Mouse (Mus musculus): ENCODE measurements at regions not wholly inside any gene's neighbourhood (a gene's known extent, or its start where the extent isn't known, plus 50 kb on each side); places are given as distances from the start of the nearest gene placed in this dataset.

DNA sequence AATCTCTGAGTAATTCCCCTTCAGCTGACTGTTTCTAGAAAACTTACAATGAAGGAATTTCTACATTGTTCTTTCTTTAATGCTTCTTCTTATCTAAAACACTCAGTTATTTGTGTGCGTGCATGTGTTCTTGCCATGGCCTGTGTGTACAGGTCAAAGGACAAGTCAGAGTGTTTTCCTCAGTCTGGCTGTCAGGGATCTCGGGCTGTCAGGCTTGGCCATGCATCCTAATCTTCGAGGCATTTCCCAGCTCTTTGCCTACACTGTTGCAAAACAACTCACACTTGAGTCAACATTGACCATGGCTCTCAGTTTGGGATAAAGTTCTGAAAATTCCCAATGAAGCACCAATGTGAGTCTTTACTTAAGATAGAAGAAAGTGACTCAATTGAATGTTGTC is 688.5 kb downstream of the Fat4 start:
- DNase-seq (ENCODE audit: low spot score): no peak

DNA sequence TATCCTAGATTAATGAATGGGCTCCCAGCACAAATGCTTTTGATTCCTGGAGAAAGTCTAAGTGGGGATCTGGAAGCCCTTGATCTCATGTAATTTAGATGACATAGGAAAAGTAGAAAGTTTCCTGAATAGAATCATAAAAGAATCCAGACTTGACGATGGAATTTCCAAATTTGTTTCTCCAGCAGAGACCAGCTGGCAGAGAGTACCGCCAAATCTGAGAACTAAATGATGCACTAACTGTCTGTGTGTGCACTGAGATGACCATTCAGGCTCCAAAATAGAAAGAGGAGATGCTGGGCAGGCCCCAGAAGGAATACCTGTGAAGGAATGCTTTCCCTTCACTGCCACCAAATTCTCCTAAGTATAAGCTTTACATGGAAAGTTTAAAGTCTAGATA is 704.6 kb downstream of the Fat4 start:
- no peak for DNase-seq (ENCODE audit: low spot score)

DNA sequence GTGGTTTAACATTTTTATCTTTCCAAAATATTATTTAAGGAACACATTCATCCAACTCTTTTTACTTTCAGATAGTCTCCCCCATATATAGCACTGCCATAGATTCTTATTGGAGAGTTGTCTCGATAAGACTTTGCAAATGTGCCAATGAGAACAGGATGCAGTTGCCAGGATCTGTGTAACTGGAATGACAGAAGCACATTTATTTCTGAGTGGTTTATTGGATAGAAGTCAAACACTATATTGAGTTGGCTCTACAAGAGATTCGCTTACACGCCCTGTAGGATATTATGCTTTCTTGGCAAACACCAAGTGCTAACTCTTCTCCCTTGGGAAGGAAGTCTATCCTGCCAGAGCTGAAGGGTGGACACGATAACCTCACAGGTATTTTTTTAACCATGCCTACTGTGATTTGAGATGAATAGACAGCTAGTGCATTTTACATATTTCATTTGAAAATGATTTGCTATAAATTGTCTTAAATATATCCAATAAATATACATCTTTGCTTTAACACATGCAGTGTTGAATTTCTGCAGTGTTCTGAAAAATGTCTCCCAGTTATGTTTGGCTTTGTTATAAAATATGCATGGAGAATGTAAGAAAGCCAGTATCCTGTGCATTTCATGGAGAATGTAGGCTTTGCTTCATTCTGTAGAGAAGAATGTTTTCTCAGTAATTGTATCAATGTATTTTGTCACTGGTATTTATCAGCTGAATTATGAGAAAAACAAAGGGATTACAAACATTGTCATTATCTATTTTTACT is 705.8 kb downstream of the Fat4 start:
- no peak for DNase-seq (ENCODE audit: low spot score)

DNA sequence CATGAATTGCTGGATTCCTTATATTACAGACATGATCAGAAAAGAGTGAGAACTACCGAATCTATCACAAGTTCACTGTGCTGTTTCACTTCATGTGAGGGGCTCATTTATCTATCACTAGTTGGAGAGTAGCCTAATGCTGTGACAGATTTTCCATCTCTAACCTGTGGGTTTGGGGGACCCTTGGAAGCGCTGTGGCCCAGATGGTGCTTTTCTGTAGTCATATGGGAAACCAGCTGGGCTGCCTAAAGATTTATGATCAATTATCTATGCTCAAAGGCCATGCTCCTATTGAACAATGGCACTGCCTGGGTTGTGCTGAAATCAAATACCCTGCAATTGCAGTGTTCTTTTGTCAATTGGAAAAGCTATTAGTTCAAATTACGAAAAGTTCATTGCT is 723.2 kb downstream of the Fat4 start:
- no peak for DNase-seq (ENCODE audit: low spot score)

DNA sequence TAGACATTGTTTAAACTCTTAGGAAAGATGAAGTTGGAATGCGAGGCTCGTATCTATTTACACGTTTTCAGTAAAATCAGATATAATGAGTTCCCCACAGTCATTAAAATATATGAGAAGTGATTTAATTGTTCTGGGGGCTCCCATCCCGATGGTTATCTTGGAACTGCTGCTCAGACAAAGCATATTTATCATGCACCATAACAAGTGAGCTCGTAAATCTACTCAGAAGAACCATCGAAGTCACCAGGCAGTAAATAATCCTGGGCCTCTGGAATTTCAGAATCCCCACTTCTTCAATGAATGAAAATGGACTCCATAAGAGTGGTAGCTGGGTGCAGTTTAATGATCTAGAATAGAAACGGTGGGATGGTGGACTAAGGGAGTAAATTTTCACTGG is 725.7 kb downstream of the Fat4 start:
- no peak for DNase-seq (ENCODE audit: low spot score)

DNA sequence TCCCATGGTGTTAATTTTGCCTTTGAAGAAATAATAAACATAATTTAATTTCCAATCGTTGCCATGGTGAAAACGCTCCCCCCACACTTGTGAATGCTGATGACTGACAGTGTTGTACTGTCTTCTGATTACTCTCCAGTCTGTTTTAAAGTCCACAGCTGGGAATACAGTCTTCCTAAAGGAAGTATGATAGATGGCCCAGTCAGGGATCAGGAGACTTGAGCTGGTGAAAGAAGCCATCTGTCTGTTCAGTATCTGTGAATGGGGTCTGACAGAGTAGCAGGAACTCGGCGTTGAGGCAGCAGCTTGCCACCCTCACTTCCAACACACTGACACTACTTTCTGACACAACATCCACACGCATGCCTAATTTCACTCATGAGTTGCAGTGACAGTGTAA is 751.2 kb downstream of the Fat4 start:
- DNase-seq (ENCODE audit: low spot score): no peak

DNA sequence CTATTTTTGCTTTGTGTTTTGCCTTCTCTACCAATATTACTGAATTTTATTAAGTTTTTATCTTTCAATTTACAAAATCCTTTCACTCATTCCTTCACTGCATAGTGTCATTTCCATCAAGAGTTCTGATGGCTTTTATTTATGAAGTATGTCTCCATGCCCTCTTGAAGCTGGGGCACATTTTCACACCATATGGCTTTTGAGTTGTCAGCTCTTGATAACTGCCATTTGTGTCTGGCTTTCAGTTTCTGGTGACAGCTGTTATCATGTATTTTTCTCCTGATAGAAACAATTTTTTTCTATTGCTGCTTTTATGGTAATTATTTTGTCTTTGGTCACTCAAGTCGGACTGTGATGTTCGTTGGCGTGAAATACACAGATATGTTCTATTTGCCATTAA is 756.5 kb downstream of the Fat4 start:
- no peak for DNase-seq (ENCODE audit: low spot score)

DNA sequence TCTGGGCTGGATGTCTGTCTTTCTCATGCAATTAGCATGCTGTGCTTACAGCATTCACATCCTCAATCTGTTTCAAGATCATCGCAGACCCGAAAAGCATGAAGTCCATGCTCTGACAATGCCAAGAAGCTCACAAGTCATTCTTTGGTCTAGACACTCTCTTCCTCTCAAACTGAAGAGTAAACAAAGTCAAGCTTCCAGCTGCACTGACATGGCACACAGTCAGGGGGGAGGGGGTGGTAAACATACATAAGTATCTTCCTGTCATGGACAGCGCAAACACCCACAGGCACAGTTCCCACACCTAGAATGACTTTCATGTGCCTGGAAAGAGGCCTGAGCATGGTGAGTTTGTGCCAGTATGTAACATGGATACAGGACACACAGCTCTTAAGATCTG is 780.1 kb downstream of the Fat4 start:
- DNase-seq (ENCODE audit: low spot score): no peak

DNA sequence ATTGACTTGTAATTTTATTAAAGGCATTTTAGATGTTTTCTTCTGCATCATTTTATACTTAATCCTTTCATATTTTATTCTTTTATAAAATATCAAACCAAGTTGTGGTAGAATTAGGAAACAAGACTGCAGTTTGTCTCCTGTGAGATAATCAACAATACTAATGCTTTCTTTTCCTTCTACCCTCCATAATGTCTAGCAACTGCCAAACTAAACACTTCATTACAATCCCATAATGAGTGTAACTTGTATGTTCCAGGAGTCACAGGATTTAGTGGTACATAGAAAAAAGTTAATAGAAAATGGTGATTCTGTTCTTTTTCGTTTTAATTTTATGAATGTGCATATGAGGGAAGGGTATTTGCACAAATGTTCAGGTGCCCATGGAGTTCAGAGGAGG is 782.4 kb downstream of the Fat4 start:
- no peak for DNase-seq (ENCODE audit: low spot score)

DNA sequence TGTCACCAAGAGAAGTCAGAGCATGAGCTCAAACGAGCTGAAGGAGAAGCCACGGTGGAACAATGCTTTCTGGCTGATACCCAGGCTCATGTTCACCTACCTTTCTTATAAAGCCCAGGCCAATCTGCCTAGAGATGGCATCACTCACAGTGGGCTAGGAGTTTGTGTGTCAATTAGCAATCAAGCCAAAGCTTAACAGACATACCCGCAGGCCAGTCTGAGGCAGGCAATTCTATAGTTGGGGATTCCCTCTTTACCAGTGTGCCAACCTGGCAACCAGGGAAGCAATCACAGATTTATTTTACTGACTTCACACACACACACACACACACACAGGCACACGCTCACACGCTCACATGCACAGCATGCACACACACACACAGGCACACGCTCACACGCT is 787.3 kb downstream of the Fat4 start:
- no peak for DNase-seq (ENCODE audit: low spot score)

DNA sequence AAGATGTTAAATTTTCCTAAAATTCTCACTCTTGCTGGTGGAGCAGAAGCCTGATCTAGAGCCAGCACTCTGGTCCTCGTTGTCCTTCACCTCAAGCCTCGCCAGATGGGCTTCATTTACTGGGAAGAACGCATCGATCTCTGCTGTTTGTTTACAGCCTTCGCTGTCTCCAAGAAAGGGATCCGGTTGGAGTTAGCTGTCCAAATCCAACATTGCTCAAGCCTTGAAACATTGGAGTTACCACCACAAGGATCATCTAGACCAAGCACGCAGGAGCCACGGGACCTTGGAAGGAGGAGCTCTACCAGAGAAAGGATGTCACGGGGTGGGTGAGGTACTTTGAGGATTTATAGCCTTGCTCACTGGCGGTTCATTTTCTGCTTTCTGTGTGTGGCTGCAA is 788.2 kb downstream of the Fat4 start:
- DNase-seq (ENCODE audit: low spot score): no peak

DNA sequence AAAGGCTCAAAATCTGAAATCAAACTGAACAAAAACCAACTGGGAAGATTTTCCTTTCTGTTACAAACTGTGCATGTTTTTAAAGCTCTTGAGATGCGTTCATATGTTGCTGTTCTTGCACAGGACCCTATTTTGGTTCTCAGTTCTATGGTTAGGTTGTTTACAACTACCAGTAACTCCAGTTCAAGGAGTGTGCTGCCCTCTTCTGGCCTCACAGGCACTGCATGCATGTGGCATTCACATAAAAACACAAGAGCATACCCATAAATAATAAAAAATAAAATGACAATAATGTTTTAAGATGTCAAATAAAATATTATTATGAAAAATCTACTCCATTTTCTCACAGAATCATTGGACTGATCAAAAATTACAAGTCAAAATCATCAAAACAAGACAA is 818.9 kb downstream of the Fat4 start:
- no peak for DNase-seq (ENCODE audit: low spot score)

DNA sequence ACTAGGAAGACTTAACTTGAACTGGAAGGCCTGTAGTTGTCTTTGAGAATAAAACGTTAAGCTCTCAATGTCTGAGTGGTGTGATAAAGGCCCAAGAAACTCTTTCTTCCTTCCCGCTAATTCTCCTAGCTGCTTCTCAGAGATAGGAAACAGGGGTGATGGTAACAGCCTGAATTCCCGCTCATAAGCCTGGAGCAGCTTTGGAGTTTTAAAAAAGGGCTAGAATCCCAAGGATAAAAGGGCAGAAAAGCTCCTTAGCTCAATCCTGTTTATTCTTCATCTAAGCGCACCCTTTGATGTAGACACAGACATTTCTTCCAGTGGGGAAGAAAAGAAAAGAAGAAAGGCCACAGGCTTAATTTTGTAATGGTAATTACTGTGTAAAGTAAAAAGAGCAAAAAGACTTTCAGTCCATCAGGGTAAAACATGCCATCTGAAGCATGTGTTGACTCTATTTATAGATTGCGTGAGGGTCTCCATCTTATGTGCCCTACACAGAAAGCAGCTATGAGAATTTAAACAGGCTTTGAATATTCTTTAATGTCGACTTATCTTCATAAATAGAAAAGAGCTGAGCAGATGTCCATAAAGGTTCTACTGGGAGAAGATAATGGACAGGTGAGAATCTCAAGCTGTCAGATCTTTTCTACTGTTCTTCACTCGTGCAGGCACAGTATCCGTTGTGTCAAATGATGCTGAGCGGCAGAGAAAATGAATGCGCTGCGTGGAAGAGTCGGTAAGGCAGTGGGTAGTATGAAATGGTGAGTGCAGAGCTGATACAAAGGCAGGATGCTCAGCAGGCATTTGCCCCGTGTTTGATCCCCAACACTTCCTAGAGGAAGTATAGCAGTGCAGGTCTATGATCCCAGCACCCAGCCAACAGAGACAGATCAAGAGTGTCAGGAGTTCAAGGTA is 818.0 kb upstream of the Intu start:
- no peak for DNase-seq (ENCODE audit: low spot score)

DNA sequence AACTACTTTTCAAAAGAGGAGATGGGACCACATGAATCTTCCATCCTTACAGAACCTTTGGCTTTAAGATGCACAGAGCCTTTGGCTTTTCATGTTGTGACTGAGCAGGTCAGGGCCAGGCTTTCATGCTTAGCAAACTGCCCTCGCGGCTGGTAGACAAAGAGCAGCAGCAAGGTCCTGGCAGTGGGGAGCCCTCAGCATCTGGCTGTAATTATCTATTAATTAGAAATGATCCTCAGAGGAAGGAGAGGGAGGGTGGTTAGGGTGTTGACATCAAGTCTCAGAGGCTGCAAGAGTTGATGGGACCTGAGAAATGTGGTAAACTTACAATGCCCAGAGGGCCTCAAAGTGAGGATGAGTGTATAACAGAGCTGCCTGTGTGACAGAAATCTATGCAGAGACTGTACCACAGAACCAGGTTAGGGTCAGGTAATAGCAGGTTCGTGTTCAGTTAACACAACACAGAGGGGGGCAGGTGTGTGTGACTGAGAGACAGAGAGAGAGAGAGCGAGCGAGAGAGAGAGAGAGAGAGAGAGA is 817.0 kb upstream of the Intu start:
- DNase-seq (ENCODE audit: low spot score): no peak

DNA sequence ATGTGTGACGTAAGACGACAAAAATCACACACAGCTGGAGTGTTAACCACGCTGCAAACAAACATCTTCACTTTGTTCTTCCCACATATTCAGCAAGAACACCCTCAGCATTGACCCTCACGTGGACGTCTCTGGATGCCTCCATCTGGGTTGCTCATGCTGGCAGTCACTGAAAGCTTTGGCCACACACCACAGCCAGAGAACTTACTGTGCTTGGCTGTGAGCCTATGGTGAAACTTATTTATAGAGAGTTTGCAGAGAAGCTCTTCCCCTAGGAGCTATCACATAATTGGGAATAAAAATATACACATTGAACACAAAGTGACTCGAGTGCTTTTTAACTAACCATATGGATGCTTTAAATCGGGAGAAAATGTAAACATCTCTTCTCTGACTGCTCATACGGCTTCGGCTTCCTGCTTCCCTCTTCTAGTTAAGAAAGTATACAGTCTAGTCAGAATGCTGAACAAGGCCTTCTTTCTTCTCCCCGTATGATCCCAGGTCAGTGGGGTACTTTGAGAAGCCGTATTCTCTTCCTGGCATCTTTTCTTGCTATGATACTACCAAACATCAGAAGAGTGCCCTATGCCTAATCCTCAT is 812.0 kb upstream of the Intu start:
- no peak for DNase-seq (ENCODE audit: low spot score)

DNA sequence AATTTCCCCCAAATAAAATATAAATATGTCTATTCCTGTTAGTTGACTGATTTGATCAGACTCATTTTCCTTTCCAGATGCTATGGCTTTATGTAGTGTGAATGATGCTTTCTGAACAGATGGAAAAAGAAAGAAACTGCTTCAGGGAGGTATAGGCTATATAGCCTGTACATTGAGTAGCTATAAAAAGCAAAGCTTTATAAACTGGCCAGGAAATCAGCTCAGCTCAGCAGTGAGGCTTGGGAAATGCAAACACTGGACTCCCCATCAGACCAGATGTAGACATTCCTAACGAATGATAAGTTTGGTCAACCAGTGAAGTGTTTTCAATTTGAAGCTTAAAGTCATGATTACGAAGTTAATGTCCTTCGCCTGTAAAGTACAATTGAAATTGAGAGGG is 805.3 kb upstream of the Intu start:
- DNase-seq (ENCODE audit: low spot score): no peak

DNA sequence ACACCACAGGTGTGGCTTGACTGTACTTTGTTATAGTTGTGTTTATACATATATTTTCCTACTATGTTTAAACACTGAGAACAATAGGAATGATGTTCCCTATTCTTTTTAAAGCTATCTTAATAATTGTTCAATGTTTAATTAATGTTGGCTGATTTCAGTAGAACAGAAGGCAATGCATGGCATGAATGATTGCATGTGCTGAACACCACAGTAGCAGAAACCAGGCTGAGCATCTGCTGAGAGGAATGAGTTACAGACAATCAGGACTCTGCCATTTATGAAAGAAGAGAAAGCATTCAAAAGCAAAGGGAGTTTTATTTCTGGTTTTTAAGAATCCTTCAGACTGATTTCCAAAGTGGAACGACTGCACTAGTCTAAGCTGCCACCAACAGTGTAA is 794.4 kb upstream of the Intu start:
- no peak for DNase-seq (ENCODE audit: low spot score)

DNA sequence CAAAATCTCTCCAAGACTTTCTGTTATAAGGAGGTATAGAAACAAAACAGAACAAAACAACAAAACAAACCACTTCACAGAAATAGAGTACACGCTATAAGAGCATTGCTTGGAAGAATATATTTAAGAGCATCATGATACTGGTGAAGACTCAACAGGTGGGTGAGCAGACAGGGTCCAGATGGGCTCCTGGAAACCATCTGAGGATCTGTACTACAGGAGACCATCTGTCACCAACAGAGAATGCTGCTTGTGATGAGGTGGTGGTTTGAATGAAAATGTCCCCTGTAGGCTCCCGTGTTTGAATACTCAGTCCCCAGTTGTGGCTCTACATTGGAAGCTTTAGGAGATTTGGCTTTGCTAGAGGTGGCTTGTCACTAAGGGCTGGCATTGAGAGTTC is 785.1 kb upstream of the Intu start:
- DNase-seq (ENCODE audit: low spot score): no peak

DNA sequence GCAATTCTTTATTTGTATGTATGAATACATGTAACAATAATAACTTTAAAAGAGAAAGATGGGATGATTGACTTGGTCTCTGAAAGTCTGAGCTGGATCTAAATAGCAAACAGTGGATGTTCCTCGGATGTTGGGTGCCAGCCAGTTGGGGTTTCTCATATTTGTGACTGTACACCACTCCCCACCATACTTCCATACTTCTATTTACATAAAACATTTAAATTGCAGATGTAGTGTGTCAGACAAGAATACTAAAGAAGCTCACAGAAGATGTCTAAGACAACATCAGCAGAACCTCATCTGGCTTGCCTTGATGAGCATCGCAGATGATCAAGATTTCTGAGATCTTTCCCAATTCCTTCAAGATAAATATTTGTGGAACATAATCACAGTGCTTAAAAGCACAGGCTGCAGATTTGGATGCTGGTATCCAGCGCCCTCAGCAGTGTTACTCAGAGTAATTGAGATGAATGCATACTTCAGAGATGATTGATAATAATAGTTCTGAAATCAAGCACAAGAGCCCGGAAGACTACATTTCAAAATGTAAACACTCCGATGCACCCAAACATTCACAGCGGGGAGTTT is 762.0 kb upstream of the Intu start:
- DNase-seq (ENCODE audit: low spot score): no peak

DNA sequence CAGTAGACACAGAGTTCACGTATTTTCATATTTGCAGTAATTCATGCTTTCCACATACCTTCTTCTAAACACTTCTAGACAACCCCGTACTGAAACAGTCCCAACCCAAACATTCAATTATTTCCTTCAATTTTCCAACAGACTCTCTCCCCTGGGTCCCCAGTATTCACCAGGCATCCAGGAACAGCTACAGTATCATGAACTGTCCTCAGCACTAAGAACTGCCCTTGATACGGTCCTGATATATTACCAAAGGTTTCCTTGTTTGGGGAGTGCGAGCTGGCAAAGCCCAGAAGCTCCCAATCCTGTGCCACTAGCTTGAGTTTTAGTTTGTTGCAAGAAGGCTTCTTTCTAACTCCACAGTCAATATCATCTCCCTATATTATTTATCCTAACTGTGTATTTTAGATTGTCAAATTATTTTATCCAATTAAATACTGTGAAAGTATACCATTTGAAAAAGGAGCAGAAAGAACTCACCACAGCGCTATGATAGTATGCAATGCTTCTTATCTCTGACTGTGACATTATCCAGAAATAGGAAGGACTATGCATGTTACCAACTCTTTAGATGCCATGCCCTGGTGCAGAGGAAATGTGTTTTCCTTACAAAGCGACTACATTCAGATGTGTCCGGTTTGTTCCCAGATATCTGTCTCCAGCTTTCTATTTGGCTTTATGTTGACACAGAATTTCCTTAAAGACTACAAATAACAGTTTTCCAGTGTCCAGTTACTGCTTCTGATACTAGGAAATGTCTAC is 754.6 kb upstream of the Intu start:
- DNase-seq (ENCODE audit: low spot score): no peak

DNA sequence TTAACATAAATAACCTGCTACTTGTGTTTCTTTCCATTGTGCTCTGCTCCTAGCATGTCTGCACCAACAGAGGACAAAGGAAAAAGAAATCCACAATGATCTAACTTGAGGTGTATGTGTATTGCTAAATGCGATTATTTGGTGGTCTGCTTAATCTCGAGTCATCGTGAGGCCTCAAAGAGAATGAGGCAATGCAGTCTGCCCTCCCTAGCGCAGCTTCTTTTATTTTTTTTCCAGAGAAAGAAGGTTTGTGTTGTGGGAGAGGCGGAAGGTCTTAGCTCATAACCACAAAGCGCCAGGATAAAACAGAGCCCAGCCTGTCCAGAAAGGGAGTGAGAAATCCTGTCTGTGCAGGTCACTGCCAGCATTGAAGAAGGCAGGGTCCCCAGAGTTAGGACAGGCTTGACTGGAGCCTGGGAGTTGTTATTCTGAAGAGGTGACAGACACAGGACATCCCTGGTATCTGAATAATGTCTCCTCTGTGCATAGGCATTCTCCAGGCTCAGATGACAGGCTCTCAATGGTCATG is 751.3 kb upstream of the Intu start:
- DNase-seq (ENCODE audit: low spot score): no peak

All from c-Kit-positive CD71-positive TER-119-positive erythroid progenitor cells, embryonic 14.5 days (primary cell).